Mouse (Mus musculus): ENCODE results near the gene Spats2. TPM values are rescaled to one million over a fixed set of nuclear protein-coding genes. Genes with fewer than 3 reads are reported as not detected.

Gene Spats2
- polyA plus RNA-seq, 1 experiment from 2014 or later = 51.0 TPM

- no peaks in the 10 kb centered on the region for H3K9me3 ChIP-seq
- peaks cover 100% of the 10 kb centered on the region for H3K27me3 ChIP-seq
- ATAC-seq (ENCODE audit: insufficient number of reproducible peaks, insufficient read depth, low FRiP score, low TSS enrichment, low read depth) = 0 out of 2 replicates have a peak, but pooled peaks have one; percentile 38
- H3K4me2 ChIP-seq = peak overlapping the region; percentile 53
- H3K9ac ChIP-seq = no peak overlapping the region; the same call in 1 of the 2 replicates
- H3K4me1 ChIP-seq = peaks cover 24% of the 10 kb centered on the region
- peaks cover under 1% of the 10 kb centered on the region; the same call in 1 of the 2 replicates for H3K36me3 ChIP-seq
- no peak overlapping the region for H3K27ac ChIP-seq
- peak overlapping the region; percentile 33 for H3K4me3 ChIP-seq
- under 1% methylated on average over 27 of the region's 27 CpGs for WGBS
Observed at GRCm38 (mm10) chr15:99088292-99088691, 37.4 kb upstream of the Spats2 start.

GRCm38 (mm10) chr15:99089069-99089468 is 36.6 kb upstream of the Spats2 start:
- H3K9ac ChIP-seq = no peak overlapping the region
- peaks cover 28% of the 10 kb centered on the region for H3K4me1 ChIP-seq
- H3K4me3 ChIP-seq = no peak overlapping the region
- no peaks in the 10 kb centered on the region for H3K9me3 ChIP-seq
- no peaks in the 10 kb centered on the region for H3K36me3 ChIP-seq
- H3K27me3 ChIP-seq = peaks cover 100% of the 10 kb centered on the region
- H3K27ac ChIP-seq = no peak overlapping the region
- 9% methylated on average over 14 of the region's 14 CpGs for WGBS
- 0 out of 2 replicates have a peak overlapping the region, but pooled peaks have one; percentile 53 for H3K4me2 ChIP-seq
- ATAC-seq (ENCODE audit: insufficient number of reproducible peaks, insufficient read depth, low FRiP score, low TSS enrichment, low read depth) = no peak

- Histone ChIP-seq H3K4me3 (peak within 1 kb of the TSS; percentile 43), H3K27ac (no peak within 1 kb of the TSS), H3K9me3 (no peaks in the 10 kb centered on the region), H3K4me1 (peaks cover 47% of the 10 kb centered on the region), H3K9ac (peak within 1 kb of the TSS; percentile 59), H3K36me3 (no peaks in the 10 kb centered on the region), H3K4me2 (peak within 1 kb of the TSS; percentile 74), H3K27me3 (peaks cover 98% of the 10 kb centered on the region)
- WGBS = 21% methylated on average over 8 of the region's 8 CpGs
- ATAC-seq (ENCODE audit: insufficient number of reproducible peaks, insufficient read depth, low FRiP score, low TSS enrichment, low read depth) = no peak
Observed at GRCm38 (mm10) chr15:99092870-99093269, 32.8 kb upstream of the Spats2 start, which contains the start of gene Dnajc22. Dnajc22 (plus strand) TSS chr15:99093170.

GRCm38 (mm10) chr15:99093291-99094258 is 32.1 kb upstream of the Spats2 start:
- peak overlapping the region; percentile 74 for H3K4me2 ChIP-seq
- 1% methylated on average over 56 of the region's 56 CpGs for WGBS
- H3K9me3 ChIP-seq = no peaks in the 10 kb centered on the region
- ATAC-seq (ENCODE audit: insufficient number of reproducible peaks, insufficient read depth, low FRiP score, low TSS enrichment, low read depth) = no peak
- H3K4me3 ChIP-seq = peak overlapping the region; percentile 43
- H3K27me3 ChIP-seq = peaks cover 98% of the 10 kb centered on the region
- peak overlapping the region; percentile 59 for H3K9ac ChIP-seq
- H3K36me3 ChIP-seq = no peaks in the 10 kb centered on the region
- H3K27ac ChIP-seq = no peak overlapping the region
- peaks cover 47% of the 10 kb centered on the region for H3K4me1 ChIP-seq

GRCm38 (mm10) chr15:99094631-99095270 is 31.0 kb upstream of the Spats2 start:
- 1% methylated on average over 27 of the region's 27 CpGs for WGBS
- Histone ChIP-seq H3K27ac (no peak overlapping the region), H3K9me3 (no peaks in the 10 kb centered on the region), H3K36me3 (no peaks in the 10 kb centered on the region), H3K4me3 (peak overlapping the region; percentile 22; the same call in 1 of the 2 replicates), H3K4me1 (peaks cover 52% of the 10 kb centered on the region), H3K27me3 (peaks cover 98% of the 10 kb centered on the region), H3K9ac (no peak overlapping the region), H3K4me2 (peak overlapping the region; percentile 42)
- no peak for ATAC-seq (ENCODE audit: insufficient number of reproducible peaks, insufficient read depth, low FRiP score, low TSS enrichment, low read depth)

GRCm38 (mm10) chr15:99095356-99095755 is 30.4 kb upstream of the Spats2 start:
- WGBS = 5% methylated on average over 6 of the region's 6 CpGs
- ATAC-seq (ENCODE audit: insufficient number of reproducible peaks, insufficient read depth, low FRiP score, low TSS enrichment, low read depth) = no peak
- H3K36me3 ChIP-seq = no peaks in the 10 kb centered on the region

GRCm38 (mm10) chr15:99096061-99096793 is 29.5 kb upstream of the Spats2 start:
- Histone ChIP-seq H3K27ac (no peak overlapping the region), H3K4me2 (peak overlapping the region; percentile 79), H3K27me3 (peaks cover 94% of the 10 kb centered on the region), H3K9me3 (no peaks in the 10 kb centered on the region), H3K4me1 (peaks cover 52% of the 10 kb centered on the region), H3K9ac (peak overlapping the region; percentile 55; the same call in 1 of the 2 replicates), H3K36me3 (no peaks in the 10 kb centered on the region), H3K4me3 (peak overlapping the region; percentile 46)
- WGBS = 4% methylated on average over 24 of the region's 24 CpGs
- no peak for ATAC-seq (ENCODE audit: insufficient number of reproducible peaks, insufficient read depth, low FRiP score, low TSS enrichment, low read depth)

More at GRCm38 (mm10) chr15:99095356-99095755, 30.4 kb upstream of the Spats2 start:
- Histone ChIP-seq H3K27ac (no peak overlapping the region), H3K9ac (no peak overlapping the region), H3K4me2 (no peak overlapping the region; the same call in 1 of the 2 replicates), H3K27me3 (peaks cover 98% of the 10 kb centered on the region), H3K9me3 (no peaks in the 10 kb centered on the region), H3K4me1 (peaks cover 52% of the 10 kb centered on the region), H3K4me3 (no peak overlapping the region)

- H3K27me3 ChIP-seq = peaks cover 88% of the 10 kb centered on the region
- H3K9ac ChIP-seq = peak overlapping the region; percentile 55; the same call in 1 of the 2 replicates
- H3K4me2 ChIP-seq = peak overlapping the region; percentile 79
- H3K4me1 ChIP-seq = peaks cover 52% of the 10 kb centered on the region
- ATAC-seq (ENCODE audit: insufficient number of reproducible peaks, insufficient read depth, low FRiP score, low TSS enrichment, low read depth) = no peak
- peak overlapping the region; percentile 46 for H3K4me3 ChIP-seq
- H3K9me3 ChIP-seq = no peaks in the 10 kb centered on the region
- no peak overlapping the region for H3K27ac ChIP-seq
- H3K36me3 ChIP-seq = no peaks in the 10 kb centered on the region
- WGBS = under 1% methylated on average over 52 of the region's 58 CpGs
Observed at GRCm38 (mm10) chr15:99096831-99097500, 28.8 kb upstream of the Spats2 start.

- H3K36me3 ChIP-seq = no peaks in the 10 kb centered on the region
- H3K4me2 ChIP-seq = peak overlapping the region; percentile 79
- peak overlapping the region; percentile 46 for H3K4me3 ChIP-seq
- WGBS = under 1% methylated on average over 39 of the region's 39 CpGs
- no peak for ATAC-seq (ENCODE audit: insufficient number of reproducible peaks, insufficient read depth, low FRiP score, low TSS enrichment, low read depth)
- H3K27ac ChIP-seq = no peak overlapping the region
- H3K9ac ChIP-seq = peak overlapping the region; percentile 55; the same call in 1 of the 2 replicates
- peaks cover 52% of the 10 kb centered on the region for H3K4me1 ChIP-seq
- H3K27me3 ChIP-seq = peaks cover 78% of the 10 kb centered on the region
- no peaks in the 10 kb centered on the region for H3K9me3 ChIP-seq
Observed at GRCm38 (mm10) chr15:99097840-99098492, 27.8 kb upstream of the Spats2 start.

GRCm38 (mm10) chr15:99098493-99098861 is 27.2 kb upstream of the Spats2 start:
- Histone ChIP-seq H3K4me3 (peak overlapping the region; percentile 46), H3K9me3 (no peaks in the 10 kb centered on the region), H3K27me3 (peaks cover 73% of the 10 kb centered on the region), H3K4me1 (peaks cover 50% of the 10 kb centered on the region), H3K27ac (no peak overlapping the region), H3K4me2 (peak overlapping the region; percentile 79), H3K36me3 (no peaks in the 10 kb centered on the region), H3K9ac (no peak overlapping the region)
- no peak for ATAC-seq (ENCODE audit: insufficient number of reproducible peaks, insufficient read depth, low FRiP score, low TSS enrichment, low read depth)
- WGBS = 2% methylated on average over 9 of the region's 9 CpGs

All from embryonic facial prominence, embryonic 13.5 days (tissue).